Mouse (Mus musculus) C2C12 (cell line): ENCODE data around the gene Spdye4b.

Experiments used
- CTCF ChIP-seq: IDR thresholded peaks from one replicate; pipeline ENCODE4 v1.5.1; 2011; ENCODE audit not compliant: control insufficient read depth, insufficient read depth, insufficient read length
- MAX ChIP-seq: IDR thresholded peaks from one replicate; pipeline ENCODE4 v1.6.1; 2011; ENCODE audit warnings: mild to moderate bottlenecking, control low read depth

DNA sequence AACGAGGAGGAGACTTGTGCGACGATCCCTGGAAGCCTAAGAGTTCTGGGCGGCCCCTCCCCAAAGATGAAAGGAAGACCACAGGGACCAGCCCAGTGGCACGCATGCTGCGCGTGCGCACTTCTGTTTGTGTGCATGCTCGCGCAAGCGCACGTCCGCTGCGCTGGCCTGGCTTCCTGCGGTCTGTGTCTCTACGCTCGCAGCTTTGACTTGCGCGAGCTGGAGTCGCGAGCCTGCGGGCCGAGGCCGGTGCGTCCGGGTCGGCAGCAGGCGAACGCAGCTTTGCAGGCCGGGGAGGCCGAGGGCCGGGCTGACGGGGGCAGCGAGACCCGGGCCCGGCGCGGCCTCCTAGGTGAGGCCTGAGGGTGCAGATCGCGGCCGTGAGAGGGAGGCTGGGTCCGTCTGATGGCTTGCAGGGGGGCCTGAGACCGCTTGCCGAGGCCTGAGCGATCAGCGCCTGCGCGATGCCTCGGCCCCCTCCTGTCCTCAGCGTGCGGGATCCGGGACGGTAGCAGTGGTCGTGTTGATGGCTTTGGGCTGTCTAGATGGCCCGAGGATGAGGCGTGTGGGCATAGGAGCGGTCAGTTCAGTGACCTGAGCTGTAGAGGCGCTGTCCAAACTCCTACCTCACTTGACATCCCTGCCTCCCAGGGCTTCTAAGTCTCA lies 54.3 kb downstream of the Spdye4b start, which contains the start of gene Zfp12:
- TF ChIP-seq CTCF (no peak), MAX (peak; percentile 13)
